Mouse (Mus musculus) intestine, embryonic 14.5 days (tissue): ENCODE measurements around the gene Insm2. TPM values are rescaled to one million over a fixed set of nuclear protein-coding genes. Genes with fewer than 3 reads are reported as not detected.

Experiments
- ATAC-seq: fragments of 200-750 bp; cut with Nextera tagmentation; replicated peaks from 2 replicates; pipeline ENCODE4 v1.8.0; 2017; ENCODE audit warnings: low read depth, moderate number of reproducible peaks, moderate TSS enrichment, moderate library complexity; ENCODE audit not compliant: low FRiP score, low TSS enrichment
- DNase-seq: peaks from one replicate; pipeline ENCODE4 v3.0.0-alpha.2; 2018; ENCODE audit warnings: low spot score
- H3K27ac ChIP-seq: fragments of 300-500 bp; sonication (generic); 2 replicates; pipeline ENCODE4 v1.5.1; 2014; ENCODE audit warnings: low read depth, mild to moderate bottlenecking, control low read depth
- H3K27me3 ChIP-seq: fragments of 300-500 bp; sonication (generic); replicated peaks from 2 replicates; pipeline ENCODE4 v1.6.1; 2014; ENCODE audit warnings: low read length, control low read depth; ENCODE audit not compliant: control insufficient read depth, insufficient read depth
- H3K36me3 ChIP-seq: fragments of 300-500 bp; sonication (generic); 2 replicates; pipeline ENCODE4 v1.6.1; 2014; ENCODE audit warnings: low read length, control low read depth; ENCODE audit not compliant: control insufficient read depth, insufficient read depth
- H3K4me1 ChIP-seq: fragments of 300-500 bp; sonication (generic); replicated peaks from 2 replicates; pipeline ENCODE4 v1.6.1; 2014; ENCODE audit warnings: low read length, control low read depth, mixed read lengths; ENCODE audit not compliant: control insufficient read depth, insufficient read depth
- H3K4me2 ChIP-seq: fragments of 300-500 bp; sonication (generic); 2 replicates; pipeline ENCODE4 v1.6.1; 2014; ENCODE audit warnings: low read length
- H3K4me3 ChIP-seq: fragments of 300-500 bp; sonication (generic); 2 replicates; pipeline ENCODE4 v1.5.1; 2014; ENCODE audit warnings: low read depth, low read length, control low read depth, mixed read lengths
- H3K9ac ChIP-seq: fragments of 300-500 bp; sonication (generic); 2 replicates; pipeline ENCODE4 v1.6.1; 2014; ENCODE audit warnings: mild to moderate bottlenecking, low read length
- H3K9me3 ChIP-seq: fragments of 300-500 bp; sonication (generic); 2 replicates; pipeline ENCODE4 v1.6.1; 2016; ENCODE audit warnings: low read length, control low read depth; ENCODE audit not compliant: control insufficient read depth
- WGBS: fragments of 180-500 bp; shearing (Covaris S2); extraction: QIAGEN DNeasy Blood & Tissue Kit; methylation state at CpG from one replicate; pipeline ENCODE4 v1.1.7; 2014; 5-methylcytosine and 5-hydroxymethylcytosine counted together
- polyA plus RNA-seq: library from polyadenylated mRNA; unstranded; fragments of >200 nt; fragmentation: Nextera tagmentation; extraction: Ambion mirVana; gene quantifications from 2 replicates; pipeline ENCODE4 v1.2.1, GENCODE M21; 2014

Gene Insm2
- polyA plus RNA-seq, 1 experiment from 2014 or later: 0.12 TPM

DNA sequence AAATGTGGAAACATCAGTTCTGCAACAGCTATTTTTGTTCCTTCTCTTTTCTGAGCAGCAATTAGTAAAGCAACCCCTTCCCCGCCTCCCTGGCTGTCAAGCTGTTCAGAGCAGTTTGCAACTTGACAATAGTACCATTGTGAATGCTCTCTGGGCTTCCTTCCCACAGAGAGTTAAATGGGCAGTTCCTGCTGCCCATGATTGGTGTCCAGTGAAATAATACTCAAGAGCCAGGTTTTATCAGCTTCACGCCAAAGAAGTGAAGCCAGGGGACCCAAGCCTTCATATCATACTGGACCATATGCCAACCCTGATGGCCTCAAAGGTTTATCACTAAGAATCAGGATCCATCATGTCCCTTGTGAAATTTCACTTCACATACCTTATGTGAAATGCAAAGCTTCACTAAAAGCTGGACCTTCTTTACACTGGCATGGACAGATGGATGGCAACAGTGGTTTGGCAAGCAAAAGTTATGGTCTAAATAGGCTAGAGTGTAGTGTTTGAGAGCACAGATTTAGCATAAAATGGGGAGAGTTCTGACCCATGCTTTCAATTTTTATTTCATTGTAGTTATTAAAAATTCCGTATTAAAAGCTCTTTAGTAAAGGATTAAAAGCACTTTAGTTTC, 23.5 kb downstream of the Insm2 start:
- no peaks in the 10 kb centered on the region for H3K4me1 ChIP-seq
- no peaks in the 10 kb centered on the region for H3K27me3 ChIP-seq
- H3K4me3 ChIP-seq: no peak overlapping the region
- no peaks in the 10 kb centered on the region for H3K9me3 ChIP-seq
- no peak overlapping the region for H3K27ac ChIP-seq
- ATAC-seq (no peak), DNase-seq (no peak)
- H3K4me2 ChIP-seq: no peak overlapping the region
- H3K36me3 ChIP-seq: no peaks in the 10 kb centered on the region
- no peak overlapping the region for H3K9ac ChIP-seq
- WGBS: 68% methylated on average over 3 of the region's 3 CpGs

DNA sequence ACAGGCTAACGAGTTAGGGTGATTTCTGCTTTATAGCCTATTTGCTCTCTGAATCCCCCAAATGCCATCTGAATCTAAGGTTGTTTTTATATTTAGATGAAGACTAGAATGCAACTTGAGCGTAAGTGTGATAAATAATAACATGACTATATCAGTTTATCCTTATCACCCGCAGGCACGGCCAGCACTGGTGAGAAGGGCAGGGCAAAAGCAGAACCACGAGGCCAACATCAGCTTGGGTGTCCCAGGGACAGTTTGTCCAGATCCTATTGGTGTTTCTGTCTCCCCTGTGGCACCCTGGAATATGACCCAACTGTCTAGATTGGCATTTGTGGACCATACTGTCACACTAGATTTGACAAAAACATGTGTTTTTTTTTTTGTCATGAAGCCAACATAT, 24.0 kb downstream of the Insm2 start:
- no peak overlapping the region for H3K9ac ChIP-seq
- H3K4me2 ChIP-seq: no peak overlapping the region
- no peaks in the 10 kb centered on the region for H3K27me3 ChIP-seq
- 82% methylated on average over 5 of the region's 5 CpGs for WGBS
- H3K36me3 ChIP-seq: no peaks in the 10 kb centered on the region
- no peaks in the 10 kb centered on the region for H3K4me1 ChIP-seq
- H3K9me3 ChIP-seq: no peaks in the 10 kb centered on the region
- ATAC-seq (no peak), DNase-seq (no peak)
- H3K4me3 ChIP-seq: no peak overlapping the region
- no peak overlapping the region for H3K27ac ChIP-seq

DNA sequence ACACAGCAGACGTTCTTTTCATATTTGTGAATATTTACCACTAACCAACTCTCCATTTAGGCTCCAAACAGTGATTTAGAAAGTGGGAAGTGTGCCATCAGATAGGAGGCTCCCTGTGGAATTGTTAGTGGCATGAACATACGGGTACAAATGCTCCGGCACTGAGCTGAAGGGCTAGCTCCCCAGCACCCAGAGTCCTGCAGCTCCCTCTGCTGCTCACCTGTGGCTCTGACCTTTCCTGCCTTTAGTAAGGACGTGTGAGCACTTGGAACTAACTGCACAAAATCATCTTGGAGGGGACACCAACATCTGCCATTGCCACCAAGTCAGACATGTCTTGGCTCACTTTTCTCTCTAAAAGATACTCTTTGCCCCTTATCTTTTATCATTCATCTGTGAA, 27.5 kb downstream of the Insm2 start:
- 39% methylated on average over 4 of the region's 4 CpGs for WGBS

DNA sequence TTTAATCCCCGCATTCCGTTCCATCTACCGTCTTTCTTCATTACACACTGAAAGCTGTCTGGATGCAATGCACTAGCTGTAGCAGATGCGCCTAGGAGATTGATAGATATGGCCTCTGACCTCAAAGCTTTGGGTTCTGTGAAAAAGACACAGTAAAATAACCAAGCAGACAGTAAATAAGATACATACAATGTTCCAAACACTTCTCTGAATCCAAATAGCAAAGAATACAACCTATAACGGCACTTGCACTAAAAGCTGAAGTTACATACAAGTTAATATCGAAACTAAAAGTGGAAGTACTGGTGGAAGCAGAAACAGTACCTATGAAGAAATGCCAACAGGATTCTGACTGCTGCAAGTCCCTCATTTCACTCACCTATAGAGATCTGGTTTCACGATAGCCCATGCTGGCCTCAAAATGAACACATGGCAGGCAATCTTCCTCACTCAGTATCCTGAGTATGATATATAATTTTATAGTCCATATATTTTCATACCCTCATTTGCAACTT, 48.8 kb downstream of the Insm2 start:
- Histone ChIP-seq H3K36me3 (peaks cover 4% of the 10 kb centered on the region; the same call in 1 of the 2 replicates), H3K4me3 (no peak overlapping the region), H3K27me3 (no peaks in the 10 kb centered on the region), H3K27ac (no peak overlapping the region), H3K4me1 (no peaks in the 10 kb centered on the region), H3K9me3 (no peaks in the 10 kb centered on the region), H3K4me2 (no peak overlapping the region), H3K9ac (no peak overlapping the region)
- DNase-seq (no peak), ATAC-seq (no peak)
- WGBS: 83% methylated on average over 7 of the region's 7 CpGs

More for the DNA sequence above, 27.5 kb downstream of the Insm2 start:
- no peaks in the 10 kb centered on the region for H3K9me3 ChIP-seq
- no peak overlapping the region for H3K9ac ChIP-seq
- H3K36me3 ChIP-seq: no peaks in the 10 kb centered on the region
- H3K27ac ChIP-seq: no peak overlapping the region
- no peak for DNase-seq
- ATAC-seq: no peak
- H3K4me2 ChIP-seq: no peak overlapping the region
- H3K4me1 ChIP-seq: no peaks in the 10 kb centered on the region
- no peak overlapping the region for H3K4me3 ChIP-seq
- no peaks in the 10 kb centered on the region for H3K27me3 ChIP-seq

Other genes starting within 250 kb of the Insm2 start
- 433 and 438 TPM in 2 replicates for gene Psma6, start 215.2 kb upstream of the Insm2 start, polyA plus RNA-seq
- 75.3 and 80.3 TPM in 2 replicates for gene Nfkbia, start 106.8 kb upstream of the Insm2 start, polyA plus RNA-seq
- not detected in 2 replicates for gene Aldoart2, start 34.2 kb upstream of the Insm2 start, polyA plus RNA-seq
- gene Ralgapa1, start 221.7 kb downstream of the Insm2 start, polyA plus RNA-seq: 20.3 and 23.1 TPM in 2 replicates
- gene Brms1l, start 236.9 kb downstream of the Insm2 start, polyA plus RNA-seq: 30.0 and 35.3 TPM in 2 replicates